Mouse (Mus musculus): ENCODE data around the gene Hist2h4. TPM values are rescaled to one million over a fixed set of nuclear protein-coding genes. Genes with fewer than 3 reads are reported as not detected.
"Not testable (repeated sequence)": the region's sequence is repeated elsewhere in the genome, so short reads cannot be mapped to it uniquely, and the experiment has no call there.

Gene Hist2h4
- polyA plus RNA-seq, 1 experiment: 2.2 TPM

DNA sequence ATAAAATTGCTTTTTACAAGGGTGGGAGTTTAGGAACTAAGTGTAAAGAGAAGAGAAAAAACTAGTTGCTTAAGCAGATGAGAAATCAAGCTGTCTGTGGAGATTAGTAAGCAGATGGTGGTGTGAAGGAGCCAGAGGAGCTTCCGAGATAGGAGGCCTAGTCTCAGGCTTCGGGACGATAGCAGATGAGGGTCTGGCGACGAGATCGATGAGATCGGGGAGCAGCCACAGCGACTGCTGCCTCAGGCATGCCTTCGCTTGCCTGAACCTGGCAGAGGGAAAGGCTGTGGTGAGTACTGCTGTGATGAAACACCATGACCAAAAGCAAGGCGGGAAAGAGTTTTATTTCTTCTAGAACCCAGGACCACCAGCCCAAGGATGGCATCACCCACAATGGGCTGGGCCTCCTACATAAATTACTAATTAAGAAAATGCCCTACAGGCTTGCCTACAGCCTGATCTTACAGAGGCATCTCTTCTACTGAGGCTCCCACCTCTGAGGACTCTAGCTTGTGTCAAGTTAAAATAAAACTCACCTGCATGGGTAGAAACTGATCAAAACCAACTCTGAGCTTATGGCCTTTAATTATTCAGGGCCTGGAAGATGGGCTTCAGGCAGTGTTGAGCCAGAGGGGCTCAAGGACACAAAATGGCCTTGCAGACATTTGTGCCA is 8.3 kb downstream of the Hist2h4 start:
- TF ChIP-seq GATA1 (IDR thresholded peaks at IDR 0.05; ENCODE audit: low read length): peak; percentile 98

DNA sequence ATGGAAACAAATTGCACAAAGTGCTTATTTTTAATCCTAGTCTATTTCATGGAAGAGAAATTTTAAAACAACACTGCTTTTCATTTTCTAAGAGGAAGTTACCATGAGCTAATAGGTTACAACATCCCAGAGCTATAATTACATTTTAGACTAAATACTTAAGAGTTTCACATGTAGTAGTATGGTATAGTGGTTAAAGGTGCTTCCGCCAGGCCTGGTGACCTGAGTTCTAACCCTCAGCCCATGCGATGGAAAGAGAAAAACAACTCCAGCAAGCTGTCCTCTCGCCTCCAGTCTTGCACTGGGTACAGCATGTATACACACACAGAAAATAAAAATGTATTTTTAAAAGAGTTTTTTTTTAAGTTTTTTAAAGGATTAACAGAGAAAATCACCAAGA is 11.3 kb downstream of the Hist2h4 start:
- no peak for TF ChIP-seq GATA1 (IDR thresholded peaks at IDR 0.05; ENCODE audit: low read length)

DNA sequence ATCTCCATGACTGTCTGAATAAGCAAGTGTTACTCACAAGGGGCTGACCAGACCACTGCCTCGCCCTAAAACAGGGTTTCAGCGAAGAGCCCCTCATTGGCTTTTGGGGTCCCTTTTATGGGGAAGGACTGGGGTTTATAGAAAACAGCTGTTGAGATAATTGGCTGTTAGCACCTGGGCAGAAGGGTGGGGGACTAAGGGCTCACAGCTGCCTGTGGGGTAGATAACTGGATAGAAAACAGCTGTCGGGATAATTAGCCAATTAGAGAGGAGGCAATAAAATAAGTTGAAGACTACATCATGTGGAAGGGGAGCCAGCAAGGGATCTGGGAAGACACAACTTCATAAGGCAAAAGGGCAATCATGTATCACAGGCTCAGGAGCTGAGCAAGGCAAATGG is 12.2 kb downstream of the Hist2h4 start:
- TF ChIP-seq GATA1 (IDR thresholded peaks at IDR 0.05; ENCODE audit: low read length): no peak

DNA sequence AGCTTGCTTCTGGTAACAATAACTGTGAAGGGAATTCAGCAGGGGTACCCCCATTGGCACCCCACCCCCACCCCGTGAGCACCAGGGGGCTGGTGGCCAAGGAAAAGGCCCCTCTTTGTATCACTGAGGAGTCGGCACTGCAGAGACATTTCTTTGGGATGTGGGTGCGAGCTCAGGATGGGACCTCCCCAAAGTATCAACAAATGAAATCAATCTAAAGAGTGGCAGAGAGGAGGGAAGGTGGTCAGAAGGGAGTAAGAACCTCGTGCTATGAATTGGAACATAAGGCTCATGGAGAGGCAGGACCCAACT is 14.1 kb downstream of the Hist2h4 start:
- no peak for TF ChIP-seq GATA1 (IDR thresholded peaks at IDR 0.05; ENCODE audit: low read length)

DNA sequence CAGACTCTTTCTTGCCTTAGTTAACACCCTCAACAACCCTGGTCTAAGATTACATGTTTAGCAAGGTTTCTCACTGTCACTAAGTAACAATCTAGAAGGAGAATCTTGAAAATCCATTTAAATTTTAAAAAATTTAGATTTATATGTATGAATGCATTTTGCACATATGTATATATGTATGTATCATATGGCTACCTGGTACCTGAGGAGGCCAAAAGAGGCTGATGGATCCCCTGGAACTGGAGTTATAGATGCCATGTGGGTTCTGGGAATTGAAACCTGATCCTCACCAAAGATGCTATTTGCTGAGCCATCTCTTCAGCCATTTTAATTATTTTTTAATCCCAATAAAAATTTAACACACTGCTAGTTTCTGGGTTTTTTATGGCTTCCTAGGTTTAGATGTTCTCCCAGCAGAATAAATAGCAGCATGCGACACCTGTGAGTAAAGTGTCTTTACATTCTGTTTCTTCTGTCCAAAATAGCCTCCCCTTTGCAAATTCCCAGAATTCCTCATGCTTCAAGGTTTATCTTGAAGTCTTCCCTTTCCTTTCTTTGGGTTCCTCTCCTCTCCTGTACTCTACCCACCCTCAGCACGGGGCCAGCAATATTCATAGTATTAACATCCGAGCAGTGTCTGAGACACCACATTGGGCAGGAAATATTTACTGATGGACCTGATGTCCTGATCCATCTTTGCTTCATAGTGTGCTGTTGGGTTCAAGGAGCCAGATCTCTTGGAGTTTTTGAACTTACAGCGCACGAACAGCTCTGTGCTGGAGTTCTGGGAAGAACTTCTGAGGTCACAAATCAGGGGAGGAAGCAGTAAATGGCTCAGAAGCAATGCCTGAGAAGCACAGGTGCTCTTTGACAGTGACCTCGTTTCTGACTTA is 14.7 kb downstream of the Hist2h4 start:
- TF ChIP-seq GATA1 (IDR thresholded peaks at IDR 0.05; ENCODE audit: low read length): no peak

DNA sequence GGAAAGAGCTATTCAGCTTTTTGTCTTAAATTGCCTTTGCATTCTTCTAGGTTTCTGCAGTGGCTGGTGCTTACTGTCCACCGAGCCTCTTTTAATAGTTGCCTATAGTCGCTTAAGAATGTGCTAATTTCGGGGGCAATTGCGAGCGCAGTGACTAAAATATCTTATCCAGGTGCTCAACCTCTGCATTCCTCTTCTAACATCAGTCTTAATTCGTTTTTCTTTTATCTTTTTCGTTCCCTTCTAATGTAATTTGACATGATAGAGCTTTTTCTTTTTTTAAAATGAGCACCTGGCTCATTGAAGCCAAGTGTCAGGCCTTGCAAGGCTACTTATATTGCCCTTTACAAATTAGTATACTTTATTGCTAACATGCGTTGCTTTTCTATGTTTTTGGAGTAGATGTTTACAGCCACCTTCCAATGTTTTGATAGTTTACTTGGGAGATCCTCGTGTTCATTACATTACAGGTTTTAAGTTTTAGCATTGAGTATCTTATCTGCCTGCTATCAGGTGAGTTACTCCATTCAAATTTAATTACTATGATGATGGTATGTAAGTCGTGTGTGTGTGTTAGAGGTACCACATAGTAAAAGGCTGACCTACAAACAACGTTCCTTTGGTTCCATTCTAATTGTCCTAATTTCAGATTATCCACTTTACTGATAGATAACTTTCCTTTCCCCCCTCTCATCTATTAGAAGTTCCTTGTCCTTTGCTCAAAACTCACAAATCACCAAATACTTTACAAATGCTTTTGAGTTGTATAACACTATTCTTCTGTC is 15.6 kb downstream of the Hist2h4 start:
- no peak for TF ChIP-seq GATA1 (IDR thresholded peaks at IDR 0.05; ENCODE audit: low read length)

DNA sequence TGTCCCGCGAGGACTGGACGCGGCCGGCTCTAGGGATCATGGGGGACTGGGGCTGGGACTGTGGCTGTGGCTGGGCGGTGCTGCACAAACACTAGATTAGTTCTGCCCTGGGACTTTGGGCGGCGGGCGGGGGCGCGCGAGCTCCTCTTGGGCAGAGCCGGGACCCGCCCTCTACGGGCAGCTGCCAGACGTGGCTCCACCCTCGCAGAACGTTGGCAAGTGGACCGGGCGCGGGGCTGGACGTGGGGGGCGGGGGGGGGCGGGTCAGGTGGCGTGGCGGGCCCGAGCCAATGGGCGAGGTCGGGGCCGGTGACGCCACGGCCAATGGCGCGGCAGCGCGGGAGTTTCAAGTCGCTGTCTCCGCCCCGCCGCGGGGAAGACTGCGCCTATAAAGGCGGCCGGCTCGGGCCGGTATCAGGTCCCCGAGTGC is 16.7 kb downstream of the Hist2h4 start, which contains the start of gene Hist2h3c1:
Gene Hist2h3c1, plus strand, starts transcription at position 259 of the 430 bp plus-strand sequence.
- TF ChIP-seq GATA1 (IDR thresholded peaks at IDR 0.05; ENCODE audit: low read length): not testable (repeated sequence)

DNA sequence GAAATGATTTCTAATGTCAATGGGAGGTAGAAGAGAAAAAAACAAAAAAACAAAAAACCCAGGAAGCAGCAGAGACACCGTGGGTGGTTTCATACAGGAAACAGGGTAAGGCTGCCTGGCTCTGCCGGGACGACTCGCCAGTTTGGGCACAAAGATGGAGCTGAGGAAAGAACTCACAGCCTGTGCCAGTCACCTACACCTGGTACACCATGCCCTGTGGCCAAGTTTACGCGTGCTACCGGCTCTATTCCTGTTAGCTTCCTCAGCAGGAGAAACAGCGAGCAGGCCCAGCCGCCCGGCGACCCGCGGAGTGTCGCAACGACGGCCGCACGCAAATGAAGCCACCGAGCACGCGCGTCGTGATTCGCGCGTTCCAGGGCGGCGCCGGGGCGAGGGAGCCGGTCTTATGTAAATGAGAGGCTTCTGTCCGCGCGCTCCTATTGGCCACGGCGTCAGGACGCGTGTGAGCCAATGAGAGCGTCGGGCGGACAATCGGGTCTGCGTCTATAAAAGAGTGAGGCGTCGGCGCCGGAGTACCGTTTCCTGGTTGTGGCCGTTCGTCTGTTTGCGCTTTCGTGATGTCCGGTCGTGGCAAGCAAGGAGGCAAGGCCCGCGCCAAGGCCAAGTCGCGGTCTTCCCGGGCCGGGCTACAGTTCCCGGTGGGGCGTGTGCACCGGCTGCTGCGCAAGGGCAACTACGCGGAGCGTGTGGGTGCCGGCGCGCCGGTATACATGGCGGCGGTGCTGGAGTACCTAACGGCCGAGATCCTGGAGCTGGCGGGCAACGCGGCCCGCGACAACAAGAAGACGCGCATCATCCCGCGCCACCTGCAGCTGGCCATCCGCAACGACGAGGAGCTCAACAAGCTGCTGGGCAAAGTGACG is 17.9 kb downstream of the Hist2h4 start, which contains the start of gene Hist2h2aa1:
Gene Hist2h2aa1, plus strand, starts transcription at position 495 of the 884 bp plus-strand sequence.
- not testable (repeated sequence) for TF ChIP-seq GATA1 (IDR thresholded peaks at IDR 0.05; ENCODE audit: low read length)

DNA sequence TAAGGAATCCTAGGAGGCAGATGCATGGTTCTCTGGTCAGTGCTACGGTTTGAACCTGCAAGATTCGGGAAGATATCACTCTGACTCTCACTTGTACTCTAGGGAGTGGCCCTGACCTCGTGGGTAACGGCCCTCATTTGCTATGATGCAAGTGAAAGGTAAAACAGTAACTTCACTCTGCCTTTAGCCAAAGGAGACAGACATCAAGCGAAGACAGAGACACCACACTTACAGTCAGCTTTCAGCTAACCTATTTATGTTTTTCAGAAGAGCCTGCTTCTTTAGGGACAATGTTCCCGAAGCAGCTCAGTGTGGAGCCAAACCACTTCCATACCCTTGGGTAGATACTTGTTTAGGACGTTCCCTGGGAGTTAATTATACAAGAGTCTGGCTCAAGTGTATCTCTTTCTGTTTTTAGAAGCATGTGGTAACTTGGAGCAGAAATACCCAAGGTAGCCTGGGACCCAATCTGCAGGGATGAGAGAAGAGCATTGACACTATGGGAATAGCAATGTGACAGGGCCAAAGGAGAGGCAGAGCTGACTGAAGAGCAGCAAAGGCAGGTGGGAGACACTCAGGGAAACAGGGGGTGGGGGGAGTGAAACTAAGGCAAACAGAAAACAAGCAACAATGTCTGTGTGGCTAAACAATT is 19.1 kb downstream of the Hist2h4 start:
- TF ChIP-seq GATA1 (IDR thresholded peaks at IDR 0.05; ENCODE audit: low read length): no peak

DNA sequence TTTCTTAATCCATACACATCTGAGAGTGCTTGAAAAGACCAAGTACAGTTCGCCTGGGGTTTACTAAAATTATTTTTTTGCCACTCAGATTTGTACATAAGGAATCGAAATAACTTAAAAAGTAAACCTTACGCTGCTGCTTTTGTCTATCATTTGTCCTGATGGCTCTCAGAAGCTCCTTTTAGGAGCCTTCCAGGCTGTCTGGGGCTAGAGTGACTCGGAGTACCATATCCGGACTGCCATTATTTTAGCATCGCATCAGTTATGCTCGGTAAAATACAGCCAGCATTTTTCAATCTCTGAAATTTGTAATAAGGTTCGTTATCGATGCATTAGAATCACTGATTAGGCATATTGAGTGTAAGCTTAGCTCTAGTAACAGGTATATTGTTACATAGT is 22.3 kb downstream of the Hist2h4 start:
- TF ChIP-seq GATA1 (IDR thresholded peaks at IDR 0.05; ENCODE audit: low read length): no peak

DNA sequence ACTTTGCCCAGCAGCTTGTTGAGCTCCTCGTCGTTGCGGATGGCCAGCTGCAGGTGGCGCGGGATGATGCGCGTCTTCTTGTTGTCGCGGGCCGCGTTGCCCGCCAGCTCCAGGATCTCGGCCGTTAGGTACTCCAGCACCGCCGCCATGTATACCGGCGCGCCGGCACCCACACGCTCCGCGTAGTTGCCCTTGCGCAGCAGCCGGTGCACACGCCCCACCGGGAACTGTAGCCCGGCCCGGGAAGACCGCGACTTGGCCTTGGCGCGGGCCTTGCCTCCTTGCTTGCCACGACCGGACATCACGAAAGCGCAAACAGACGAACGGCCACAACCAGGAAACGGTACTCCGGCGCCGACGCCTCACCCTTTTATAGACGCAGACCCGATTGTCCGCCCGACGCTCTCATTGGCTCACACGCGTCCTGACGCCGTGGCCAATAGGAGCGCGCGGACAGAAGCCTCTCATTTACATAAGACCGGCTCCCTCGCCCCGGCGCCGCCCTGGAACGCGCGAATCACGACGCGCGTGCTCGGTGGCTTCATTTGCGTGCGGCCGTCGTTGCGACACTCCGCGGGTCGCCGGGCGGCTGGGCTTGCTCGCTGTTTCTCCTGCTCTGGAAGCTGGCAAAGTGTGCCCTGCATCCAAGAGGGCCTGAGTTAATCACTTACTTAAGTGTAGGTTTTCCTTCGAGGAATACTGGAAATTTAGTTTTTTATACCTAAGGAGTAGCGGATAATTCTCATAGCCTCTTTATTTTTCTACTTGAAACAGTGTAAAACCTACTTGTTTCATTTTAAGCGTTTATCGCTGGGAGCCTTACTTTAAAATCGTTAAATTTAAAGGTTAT is 22.9 kb downstream of the Hist2h4 start, which contains the start of gene Hist2h2aa2:
Gene Hist2h2aa2, minus strand, starts transcription at position 328 of the 850 bp plus-strand sequence.
- TF ChIP-seq GATA1 (IDR thresholded peaks at IDR 0.05; ENCODE audit: low read length): not testable (repeated sequence)

DNA sequence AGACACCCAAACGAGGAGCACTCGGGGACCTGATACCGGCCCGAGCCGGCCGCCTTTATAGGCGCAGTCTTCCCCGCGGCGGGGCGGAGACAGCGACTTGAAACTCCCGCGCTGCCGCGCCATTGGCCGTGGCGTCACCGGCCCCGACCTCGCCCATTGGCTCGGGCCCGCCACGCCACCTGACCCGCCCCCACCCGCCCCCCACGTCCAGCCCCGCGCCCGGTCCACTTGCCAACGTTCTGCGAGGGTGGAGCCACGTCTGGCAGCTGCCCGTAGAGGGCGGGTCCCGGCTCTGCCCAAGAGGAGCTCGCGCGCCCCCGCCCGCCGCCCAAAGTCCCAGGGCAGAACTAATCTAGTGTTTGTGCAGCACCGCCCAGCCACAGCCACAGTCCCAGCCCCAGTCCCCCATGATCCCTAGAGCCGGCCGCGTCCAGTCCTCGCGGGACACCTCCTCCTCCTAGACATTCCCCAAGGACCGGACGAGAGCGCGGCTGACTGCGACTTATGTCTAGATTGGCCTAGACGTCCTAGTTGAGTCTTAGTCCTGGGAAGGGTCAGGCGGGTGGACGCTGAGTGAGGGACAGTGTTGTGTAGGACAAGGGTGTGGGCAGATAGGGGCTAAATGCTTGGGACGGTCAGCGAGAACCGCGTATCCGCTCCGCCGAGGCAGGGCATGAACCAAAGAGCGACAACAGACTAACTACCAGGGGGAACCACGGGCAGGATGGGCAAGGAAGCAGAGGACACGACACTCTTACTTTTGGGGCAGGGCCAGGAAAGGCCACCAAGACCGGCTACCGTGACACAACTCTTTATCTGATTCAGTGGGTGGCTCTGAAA is 23.9 kb downstream of the Hist2h4 start, which contains the start of gene Hist2h3c2:
Gene Hist2h3c2, minus strand, starts transcription at position 174 of the 840 bp plus-strand sequence.
- TF ChIP-seq GATA1 (IDR thresholded peaks at IDR 0.05; ENCODE audit: low read length): not testable (repeated sequence)

Data from G1E-ER4 (cell line).